Mouse (Mus musculus): ENCODE measurements around the gene Lrrc43.

Lrrc43 gene

DNA sequence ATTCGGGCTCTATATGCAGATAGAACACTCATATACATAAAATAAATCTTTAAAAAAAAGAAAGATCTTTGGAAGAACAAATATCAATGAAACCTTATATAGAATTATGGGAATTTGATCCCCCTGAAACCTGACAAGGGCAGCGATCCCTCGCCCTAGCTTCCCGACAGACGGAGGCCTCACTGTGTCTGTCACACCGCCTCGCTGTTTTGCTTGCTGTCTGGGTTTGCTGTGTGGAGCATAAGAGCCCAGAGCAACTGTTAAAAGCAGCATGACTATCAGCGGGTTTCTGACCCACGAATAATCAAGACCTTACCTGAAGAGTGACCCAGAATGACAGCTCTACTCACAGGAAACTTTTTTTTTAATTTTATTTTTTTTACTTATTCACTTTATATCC, 31.6 kb downstream of the Lrrc43 start:
- no peak for DNase-seq (ENCODE audit: low spot score)

GRCm38 (mm10) chr5:123521621-123522020, 32.5 kb downstream of the Lrrc43 start:
- DNase-seq (ENCODE audit: low spot score), result no peak

GRCm38 (mm10) chr5:123522166-123522565, 33.1 kb downstream of the Lrrc43 start:
- no peak for DNase-seq (ENCODE audit: low spot score)

DNA sequence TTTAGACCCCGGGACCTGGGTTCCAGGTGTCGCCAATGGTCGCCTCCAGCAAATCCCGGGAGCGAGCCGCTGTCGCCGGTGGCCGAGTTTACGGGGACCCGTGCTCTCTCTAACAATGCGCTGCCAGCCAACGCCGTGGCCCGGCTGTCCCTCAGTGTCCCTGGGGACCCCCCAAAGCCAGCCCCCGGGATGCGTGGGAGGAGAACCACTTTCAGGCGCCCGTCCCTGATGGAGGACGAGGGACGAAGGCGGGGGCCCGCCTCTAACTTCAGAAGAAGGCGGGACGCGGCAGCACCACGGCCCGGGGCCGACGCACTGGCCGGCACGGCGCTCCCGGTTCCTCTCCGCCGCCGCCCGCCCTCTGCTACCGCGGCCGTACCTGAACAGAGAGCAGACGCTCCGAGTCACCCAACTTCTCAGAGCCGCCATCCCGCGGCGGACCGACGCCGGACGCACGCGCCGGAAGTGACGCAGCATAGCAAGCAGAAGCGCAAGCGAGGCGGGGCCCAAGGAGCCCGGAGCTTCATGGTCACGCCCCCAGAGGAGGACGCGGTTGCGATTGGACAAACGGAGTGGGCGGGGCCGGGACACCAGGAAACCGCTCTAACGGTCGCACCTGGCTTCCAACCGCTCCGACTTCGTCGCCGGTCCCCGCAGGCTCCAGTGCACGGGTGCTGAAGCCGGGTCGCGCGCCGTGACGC, 34.7 kb downstream of the Lrrc43 start, which contains the start of gene Diablo:
TSS of gene Diablo (minus strand) at position 485 of the 701 bp plus-strand sequence.
- DNase-seq (ENCODE audit: low spot score), result peak; percentile 98

- DNase-seq (ENCODE audit: low spot score), result no peak
These were observed 35.3 kb downstream of the Lrrc43 start for GRCm38 (mm10) chr5:123524393-123524750.

GRCm38 (mm10) chr5:123525281-123525680, 36.2 kb downstream of the Lrrc43 start, which contains the start of gene Gm49027:
Gene Gm49027 (minus strand): TSS chr5:123525488.
- DNase-seq (ENCODE audit: low spot score), result no peak

DNA sequence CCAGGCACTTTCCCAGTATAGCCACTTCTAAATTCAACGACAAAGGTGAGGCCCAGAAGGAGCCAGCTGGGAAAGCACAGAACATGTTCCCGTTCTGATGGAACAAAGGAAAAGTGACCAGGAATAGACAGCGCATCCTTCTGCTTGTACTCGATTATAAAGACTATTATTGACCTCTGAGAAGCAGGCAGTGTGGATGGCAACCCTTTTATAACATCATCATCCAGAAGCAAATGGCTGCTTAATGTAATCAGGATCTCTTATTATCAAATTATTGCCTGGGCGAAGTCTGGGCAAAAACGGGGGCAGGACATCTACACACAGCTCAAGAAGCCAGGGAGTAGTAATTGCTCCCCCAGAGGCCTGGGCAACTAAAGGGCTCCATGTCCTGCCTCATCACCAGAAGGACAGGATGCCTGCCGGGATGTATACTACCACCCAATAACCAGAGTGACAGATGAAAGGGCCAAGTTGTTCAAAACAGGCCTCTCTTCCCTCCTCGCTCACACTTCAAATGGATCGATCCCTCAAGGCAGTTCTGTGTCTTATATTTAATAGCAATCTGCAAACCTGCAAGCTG, 36.9 kb downstream of the Lrrc43 start:
- no peak for DNase-seq (ENCODE audit: low spot score)

DNA sequence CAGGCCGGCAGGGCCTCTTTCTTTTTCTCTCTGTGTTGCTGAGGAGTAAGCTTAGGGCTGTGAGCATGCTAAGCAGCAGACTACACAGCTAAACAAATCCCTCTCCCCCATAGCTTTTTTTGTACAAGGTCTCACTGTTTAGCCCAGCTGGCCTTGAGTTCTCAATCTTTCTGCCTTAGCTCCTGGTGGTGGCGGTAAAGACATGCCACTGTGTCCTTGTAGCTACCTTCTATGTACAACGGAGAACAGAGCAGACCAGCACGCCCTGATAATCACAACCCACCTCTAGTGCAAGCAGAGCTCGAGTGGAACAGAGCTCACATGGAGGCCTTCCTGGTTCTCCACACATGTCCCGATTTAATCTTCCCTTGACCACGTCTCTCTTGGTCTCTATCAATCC, 39.5 kb downstream of the Lrrc43 start:
- peak; percentile 4 for DNase-seq (ENCODE audit: low spot score)

DNA sequence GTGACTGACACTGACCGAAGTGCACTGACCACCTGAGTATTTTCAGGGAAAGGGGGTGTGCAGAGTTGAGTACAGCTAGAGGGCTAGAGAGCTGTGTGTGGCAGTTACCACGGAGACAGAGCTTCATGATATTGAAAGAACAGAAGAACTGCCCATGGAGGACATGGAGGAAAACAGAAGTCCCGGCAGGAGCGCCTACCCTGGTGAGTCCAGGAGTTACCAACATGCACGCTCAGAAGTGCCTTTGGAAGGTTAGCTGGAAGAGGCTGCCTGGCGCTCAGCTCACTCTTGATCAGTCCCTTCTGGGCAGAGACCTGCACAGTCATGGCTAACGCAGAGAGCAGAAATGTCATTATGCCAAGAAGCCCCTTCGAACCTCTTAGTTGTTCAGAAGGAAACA, 41.0 kb downstream of the Lrrc43 start:
- peak; percentile 2 for DNase-seq (ENCODE audit: low spot score)

DNA sequence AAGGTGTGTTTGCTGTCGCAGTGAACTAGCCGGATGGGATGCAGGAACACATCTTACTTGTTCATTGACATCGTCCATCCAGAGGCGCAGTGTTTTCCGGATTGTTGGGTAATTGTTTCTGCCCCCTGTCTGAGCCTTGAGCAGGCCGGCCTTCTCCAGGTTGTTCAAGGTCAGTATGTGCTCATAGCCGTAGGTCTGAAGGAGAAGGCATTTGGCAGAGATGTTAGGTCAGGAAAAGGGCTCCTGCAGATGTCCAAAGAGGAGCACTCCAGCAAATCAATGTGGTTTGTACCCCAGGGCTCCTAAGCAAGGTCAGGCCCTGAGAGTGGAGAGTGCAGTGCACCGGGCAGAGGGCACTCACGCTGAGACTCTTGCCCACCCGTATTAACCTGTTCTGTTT, 44.7 kb downstream of the Lrrc43 start:
- peak; percentile 1 for DNase-seq (ENCODE audit: low spot score)

DNA sequence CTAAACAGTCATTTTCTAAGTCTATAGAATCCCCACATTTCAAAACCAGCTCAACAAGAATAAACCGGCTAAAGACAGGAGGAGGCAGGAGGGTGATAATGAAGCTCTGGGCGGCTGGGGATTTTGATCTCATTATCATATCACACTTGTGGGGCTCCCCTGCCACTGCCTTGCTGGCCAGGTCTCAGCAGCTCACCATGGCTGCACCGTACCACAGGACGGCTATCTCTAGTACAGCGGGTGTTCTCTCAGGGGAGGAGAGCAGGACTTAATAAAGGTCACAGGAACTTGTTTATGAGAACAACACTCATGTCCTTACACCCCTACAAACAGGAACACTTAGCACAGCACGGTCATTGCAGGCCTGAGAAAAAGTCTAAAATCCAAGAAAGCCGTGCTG, 66.6 kb downstream of the Lrrc43 start:
- DNase-seq (ENCODE audit: low spot score), result peak; percentile 1

DNA sequence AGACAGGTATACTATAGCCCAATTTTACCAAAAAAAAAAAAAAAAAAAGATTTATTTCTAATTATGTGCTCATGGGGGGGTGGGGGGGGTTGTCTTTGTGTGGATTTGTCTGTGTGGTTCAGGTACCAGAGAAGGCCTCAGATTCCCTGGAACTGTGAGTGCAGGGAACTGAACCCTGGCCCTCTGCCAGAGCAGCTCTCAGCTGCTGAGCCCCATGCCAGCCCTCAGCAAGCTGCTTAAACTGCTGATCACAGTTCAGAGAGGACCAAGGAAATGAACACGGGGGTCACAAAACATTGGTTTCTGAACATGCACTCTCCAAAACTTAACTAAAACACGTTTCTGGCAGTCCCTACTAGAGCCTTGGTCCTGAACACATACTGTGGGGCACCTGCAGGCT, 67.3 kb downstream of the Lrrc43 start:
- peak; percentile 57 for DNase-seq (ENCODE audit: low spot score)

Measured in layer of hippocampus, adult 11-12 months (tissue).